Mouse (Mus musculus) lung, postnatal 36 days (tissue): ENCODE data around the gene 1700017B05Rik.
"Not testable (repeated sequence)": the region's sequence is repeated elsewhere in the genome, so short reads cannot be mapped to it uniquely, and the experiment has no call there.

Experiments used
- DNase-seq: peaks from one replicate; pipeline ENCODE4 v3.0.0; 2022; ENCODE audit warnings: mixed read lengths

Gene 1700017B05Rik

GRCm38 (mm10) chr9:57261913-57262794 lies at the start of gene 1700017B05Rik:
1700017B05Rik (minus strand) TSS chr9:57262612.
- peak; percentile 75 for DNase-seq

GRCm38 (mm10) chr9:57310895-57311294 lies 48.5 kb upstream of the 1700017B05Rik start:
- no peak for DNase-seq

GRCm38 (mm10) chr9:57309353-57309752 lies 46.9 kb upstream of the 1700017B05Rik start:
- DNase-seq: no peak

GRCm38 (mm10) chr9:57307456-57307855 lies 45.0 kb upstream of the 1700017B05Rik start:
- no peak for DNase-seq

GRCm38 (mm10) chr9:57304716-57305115 lies 42.3 kb upstream of the 1700017B05Rik start:
- DNase-seq: not testable (repeated sequence)

GRCm38 (mm10) chr9:57304251-57304650 lies 41.8 kb upstream of the 1700017B05Rik start:
- DNase-seq: no peak

GRCm38 (mm10) chr9:57303356-57303755 lies 40.9 kb upstream of the 1700017B05Rik start:
- DNase-seq: no peak

GRCm38 (mm10) chr9:57300825-57301224 lies 38.4 kb upstream of the 1700017B05Rik start:
- DNase-seq: peak; percentile 70

GRCm38 (mm10) chr9:57299790-57300477 lies 37.5 kb upstream of the 1700017B05Rik start:
- DNase-seq: peak; percentile 26

- DNase-seq: no peak
Observed at GRCm38 (mm10) chr9:57297938-57298337, 35.5 kb upstream of the 1700017B05Rik start.

- no peak for DNase-seq
Observed at GRCm38 (mm10) chr9:57296277-57296676, 33.9 kb upstream of the 1700017B05Rik start.

GRCm38 (mm10) chr9:57295666-57296065 lies 33.3 kb upstream of the 1700017B05Rik start:
- DNase-seq: peak; percentile 62

GRCm38 (mm10) chr9:57294905-57295304 lies 32.5 kb upstream of the 1700017B05Rik start:
- DNase-seq: no peak

GRCm38 (mm10) chr9:57287183-57287582 lies 24.8 kb upstream of the 1700017B05Rik start:
- DNase-seq: no peak

GRCm38 (mm10) chr9:57283311-57283710 lies 20.9 kb upstream of the 1700017B05Rik start:
- no peak for DNase-seq

GRCm38 (mm10) chr9:57282686-57283085 lies 20.3 kb upstream of the 1700017B05Rik start:
- no peak for DNase-seq

GRCm38 (mm10) chr9:57281549-57281948 lies 19.1 kb upstream of the 1700017B05Rik start:
- DNase-seq: no peak

GRCm38 (mm10) chr9:57279441-57279840 lies 17.0 kb upstream of the 1700017B05Rik start:
- no peak for DNase-seq

GRCm38 (mm10) chr9:57278268-57278667 lies 15.9 kb upstream of the 1700017B05Rik start:
- DNase-seq: peak; percentile 41

- DNase-seq: no peak
Observed at GRCm38 (mm10) chr9:57276311-57276710, 13.9 kb upstream of the 1700017B05Rik start.

- DNase-seq: no peak
Observed at GRCm38 (mm10) chr9:57273805-57274494, 11.5 kb upstream of the 1700017B05Rik start.

GRCm38 (mm10) chr9:57272902-57273804 lies 10.7 kb upstream of the 1700017B05Rik start:
- no peak for DNase-seq
